In the genomic region with DNA sequence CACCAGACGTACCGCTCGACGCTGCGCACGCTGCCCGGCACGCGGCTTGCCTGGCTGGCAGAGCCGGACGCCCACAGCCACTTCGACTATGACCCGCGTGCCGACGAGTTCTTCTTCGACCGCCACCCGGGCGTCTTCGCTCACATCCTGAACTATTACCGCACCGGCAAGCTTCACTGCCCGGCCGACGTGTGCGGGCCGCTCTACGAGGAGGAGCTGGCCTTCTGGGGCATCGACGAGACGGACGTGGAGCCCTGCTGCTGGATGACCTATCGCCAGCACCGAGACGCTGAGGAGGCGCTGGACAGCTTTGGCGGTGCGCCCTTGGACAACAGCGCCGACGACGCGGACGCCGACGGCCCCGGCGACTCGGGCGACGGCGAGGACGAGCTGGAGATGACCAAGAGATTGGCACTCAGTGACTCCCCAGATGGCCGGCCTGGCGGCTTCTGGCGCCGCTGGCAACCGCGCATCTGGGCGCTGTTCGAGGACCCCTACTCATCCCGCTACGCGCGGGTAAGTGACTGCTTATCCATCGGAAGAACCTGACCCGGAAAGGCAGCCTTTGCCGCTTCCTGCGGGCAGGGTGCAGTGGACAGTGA, we compare ENCODE assay signal across 10 mouse cellular contexts. TPM values are rescaled to one million over a fixed set of nuclear protein-coding genes. Genes with fewer than 3 reads are reported as not detected.
DNase-seq lines count a peak whose midpoint lies in the region; ATAC-seq lines count a peak whose summit lies in the region.
"Had no signal": no experiment of that assay in that cellular context is flagged by ENCODE, and none has a peak within 500 bp of the region (broad histone marks: within the 10 kb centered on the region; RNA-seq: fewer than 3 reads in every experiment).

No protein-coding gene starts in this region.

- WGBS in forebrain, embryonic 16.5 days, result 10% methylated on average over 70 of the region's 70 CpGs
- WGBS in midbrain, embryonic 16.5 days, result 9% methylated on average over 70 of the region's 70 CpGs

- H3K27me3 ChIP-seq in forebrain, embryonic 16.5 days (replicated peaks; ENCODE audit: control insufficient read depth, insufficient read depth, low read length), result peaks cover 22% of the 10 kb centered on the region
- peaks cover 9% of the 10 kb centered on the region for H3K27me3 ChIP-seq in midbrain, embryonic 16.5 days (ENCODE audit: control insufficient read depth, insufficient read depth, low read depth, low read length)

- H3K9me3 ChIP-seq in forebrain, embryonic 16.5 days (ENCODE audit: control insufficient read depth, low read length), result no peaks in the 10 kb centered on the region
- no peaks in the 10 kb centered on the region for H3K9me3 ChIP-seq in midbrain, embryonic 16.5 days (replicated peaks; ENCODE audit: control insufficient read depth, low read length, poor library complexity, severe bottlenecking)
- H3K9me3 ChIP-seq: liver, embryonic 13.5 days had no signal

- no peak for ATAC-seq in forebrain, embryonic 16.5 days
- no peak for ATAC-seq in midbrain, embryonic 16.5 days
- ATAC-seq: inflammation-experienced regulatory T-cells, adult 6 months had no signal

- DNase-seq in left cerebral cortex, postnatal 4 days, result peak; percentile 48
- no peak for DNase-seq in left cerebral cortex, postnatal 14 days (ENCODE audit: low spot score in 2 of 2)
- peak; percentile 74 to 76 for DNase-seq in cerebellum, postnatal 10 days
- DNase-seq in urinary bladder, adult 2 months (ENCODE audit: low spot score), result no peak
- no peak for DNase-seq in right cerebral cortex, postnatal 10 days (ENCODE audit: low spot score in 2 of 2)
- no peak for DNase-seq in T-cell, adult 2 months (ENCODE audit: low spot score)
- DNase-seq: liver, embryonic 13.5 days had no signal

- no peaks in the 10 kb centered on the region for H3K36me3 ChIP-seq in forebrain, embryonic 16.5 days (ENCODE audit: control insufficient read depth, insufficient read depth)
- H3K36me3 ChIP-seq in midbrain, embryonic 16.5 days (ENCODE audit: control insufficient read depth, insufficient read depth, low read length), result no peaks in the 10 kb centered on the region
- H3K36me3 ChIP-seq: liver, embryonic 13.5 days had no signal

- intact Hi-C loops in left cerebral cortex, postnatal 4 days (cut with DNase I), result loop anchor here (10.0 kb wide), 1 partner anchor 137 kb away; no protein-coding TSS in a partner anchor
- intact Hi-C loops in left cerebral cortex, postnatal 14 days (cut with DNase I), result no loop called here

- H3K27ac ChIP-seq in forebrain, embryonic 16.5 days (ENCODE audit: low read length), result no peak overlapping the region
- peak overlapping the region; percentile 89 for H3K27ac ChIP-seq in midbrain, embryonic 16.5 days (ENCODE audit: low read length)
- H3K27ac ChIP-seq: liver, embryonic 13.5 days had no signal

- H3K9ac ChIP-seq in forebrain, embryonic 16.5 days (replicated peaks; ENCODE audit: low read depth, low read length), result peak overlapping the region; percentile 94
- peak overlapping the region; percentile 98 for H3K9ac ChIP-seq in midbrain, embryonic 16.5 days (ENCODE audit: low read depth, low read length)
- H3K9ac ChIP-seq: liver, embryonic 13.5 days had no signal

- peak overlapping the region; percentile 87 for H3K4me2 ChIP-seq in forebrain, embryonic 16.5 days (ENCODE audit: low read length)
- peak overlapping the region; percentile 91 for H3K4me2 ChIP-seq in midbrain, embryonic 16.5 days (ENCODE audit: low read length)
- H3K4me2 ChIP-seq: liver, embryonic 13.5 days had no signal

- H3K4me3 ChIP-seq in forebrain, embryonic 16.5 days (replicated peaks; ENCODE audit: low read length), result peak overlapping the region; percentile 95
- peak overlapping the region; percentile 92 for H3K4me3 ChIP-seq in midbrain, embryonic 16.5 days (ENCODE audit: low read depth, low read length)
- H3K4me3 ChIP-seq: liver, embryonic 13.5 days had no signal

- peaks cover 50% of the 10 kb centered on the region for H3K4me1 ChIP-seq in forebrain, embryonic 16.5 days (replicated peaks; ENCODE audit: control insufficient read depth, insufficient read depth, low read length)
- peaks cover 42% of the 10 kb centered on the region for H3K4me1 ChIP-seq in midbrain, embryonic 16.5 days (ENCODE audit: control insufficient read depth, insufficient read depth, low read length)
- H3K4me1 ChIP-seq: liver, embryonic 13.5 days had no signal

RNA-seq across cellular contexts. Expression of a gene that starts 1.5 kb away (rescaled TPM):
- 10 to 100 TPM; 40.2 to 43.2 TPM for total RNA-seq in left cerebral cortex, postnatal 4 days (2021)
- total RNA-seq in left cerebral cortex, postnatal 14 days (2021), result 10 to 100 TPM; 85.9 to 88.0 TPM
- 7.6 and 8.4 TPM in 2 replicates for polyA plus RNA-seq in forebrain, embryonic 16.5 days (2015; fragmentation: Nextera tagmentation; extraction: Ambion mirVana)
- 10.1 and 11.4 TPM in 2 replicates for polyA plus RNA-seq in midbrain, embryonic 16.5 days (2015; fragmentation: Nextera tagmentation; extraction: Ambion mirVana)
- 0.19 and 0.34 TPM in 2 replicates for polyA plus RNA-seq in urinary bladder, adult 2 months (2012; rRNA removed)

RNA-seq across cellular contexts. Expression of a gene that starts 21.6 kb away (rescaled TPM):
- total RNA-seq in left cerebral cortex, postnatal 4 days (2021), result not detected
- not detected for total RNA-seq in left cerebral cortex, postnatal 14 days (2021)
- 0.14 TPM in 1 of 2 replicates, not detected in the other for polyA plus RNA-seq in forebrain, embryonic 16.5 days (2015; fragmentation: Nextera tagmentation; extraction: Ambion mirVana)
- polyA plus RNA-seq in midbrain, embryonic 16.5 days (2015; fragmentation: Nextera tagmentation; extraction: Ambion mirVana), result 0.19 TPM in 1 of 2 replicates, not detected in the other
- 0.29 and 0.50 TPM in 2 replicates for polyA plus RNA-seq in urinary bladder, adult 2 months (2012; rRNA removed)
- polyA plus RNA-seq: inflammation-experienced regulatory T-cells, adult 6 months had no signal

Comparison
In these comparisons a context has a peak if more than half of its experiments do, and no peak if none do; other contexts are left out.
1. DNase-seq: peak in left cerebral cortex, postnatal 4 days (single experiment) and cerebellum, postnatal 10 days (2 of 2); none in left cerebral cortex, postnatal 14 days (0 of 2), urinary bladder, adult 2 months (single experiment), right cerebral cortex, postnatal 10 days (0 of 2) and T-cell, adult 2 months (single experiment).